Mouse (Mus musculus) olfactory bulb, adult 2 months (tissue): ENCODE data around the gene Usp12.

Source experiments
- CTCF ChIP-seq: fragments of 200-500 bp; IDR thresholded peaks from 2 replicates; pipeline ENCODE4 v1.5.1; 2012; ENCODE audit warnings: low read depth, mild to moderate bottlenecking, low read length, moderate library complexity; ENCODE audit not compliant: insufficient read depth
- POLR2A ChIP-seq: fragments of 200-500 bp; IDR thresholded peaks from 2 replicates; pipeline ENCODE4 v1.6.1; 2012; ENCODE audit warnings: mild to moderate bottlenecking, low read depth, low read length, moderate library complexity; ENCODE audit not compliant: insufficient read depth

DNA sequence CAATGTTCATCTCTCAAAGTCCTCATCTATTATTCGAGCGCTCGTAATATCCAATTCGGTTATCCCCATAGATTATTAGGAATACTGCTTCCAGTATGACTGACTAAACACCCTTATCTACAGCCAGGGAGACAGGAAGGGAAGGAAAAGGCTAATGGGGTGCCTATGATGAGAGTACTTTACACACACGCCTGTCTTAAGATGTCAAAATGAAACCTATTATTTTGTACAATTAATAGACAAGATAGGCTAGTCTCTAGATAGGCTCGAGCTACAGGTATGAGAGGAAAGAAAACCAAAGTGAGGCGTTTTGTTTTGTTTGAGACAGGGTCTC is 37.6 kb upstream of the Usp12 start:
- TF ChIP-seq CTCF (no peak), POLR2A (no peak)
